ENCODE assay signal across 10 mouse cellular contexts in the genomic region with DNA sequence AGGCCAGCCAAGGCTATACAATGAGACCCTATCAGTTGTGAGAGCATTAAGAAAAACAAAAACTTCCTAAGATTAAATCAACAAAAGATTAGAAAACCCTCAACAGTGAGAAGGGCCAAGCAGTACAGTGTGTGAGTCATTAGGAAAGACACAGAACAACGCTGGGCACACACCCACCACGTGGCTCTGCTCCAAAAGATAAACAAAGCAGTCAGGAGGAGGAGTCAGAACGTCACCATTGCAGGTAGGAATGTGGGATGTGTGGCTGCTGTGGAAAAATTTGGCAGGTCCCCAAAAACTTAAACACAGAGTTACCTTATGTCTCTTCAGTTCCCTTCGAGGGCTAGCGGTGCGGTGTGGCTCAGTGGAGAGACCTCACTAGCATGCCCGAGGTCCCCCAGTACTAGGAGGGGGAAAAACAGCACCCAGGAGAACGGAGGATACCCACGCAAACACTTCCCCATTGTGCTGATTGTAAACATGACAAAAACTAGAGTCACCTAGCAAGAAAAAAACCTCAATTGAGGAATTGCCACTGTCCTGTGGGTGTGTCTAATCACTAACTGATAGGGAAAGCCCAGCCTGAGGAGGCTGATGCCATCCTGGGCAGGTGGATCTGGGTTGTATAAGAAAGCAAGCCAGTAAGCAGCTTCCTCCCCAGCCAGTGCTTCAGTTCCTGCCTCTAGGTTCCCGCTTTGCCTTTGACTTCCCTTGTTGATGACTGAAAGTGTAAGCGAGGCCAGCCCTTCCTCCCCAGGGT. TPM values are rescaled to one million over a fixed set of nuclear protein-coding genes. Genes with fewer than 3 reads are reported as not detected.
DNase-seq lines count a peak whose midpoint lies in the region; ATAC-seq and TF ChIP-seq lines count a peak whose summit lies in the region.
"Had no signal": no experiment of that assay in that cellular context is flagged by ENCODE, and none has a peak within 500 bp of the region (broad histone marks: within the 10 kb centered on the region; RNA-seq: fewer than 3 reads in every experiment).

No protein-coding gene starts in this region.

- H3K9ac ChIP-seq in forebrain, embryonic 11.5 days (ENCODE audit: low read length) = no peak overlapping the region
- no peak overlapping the region for H3K9ac ChIP-seq in forebrain, embryonic 14.5 days (ENCODE audit: low read length)
- H3K9ac ChIP-seq in ES-Bruce4 (ENCODE audit: low read depth, poor library complexity, severe bottlenecking) = no peak overlapping the region
- H3K9ac ChIP-seq in intestine, embryonic 15.5 days = no peak overlapping the region

- no peak for TF ChIP-seq CTCF in ES-Bruce4 (IDR thresholded peaks at IDR 0.05; ENCODE audit: low read depth, low read length)
- TF ChIP-seq CTCF in layer of hippocampus, adult 2 months (conservative IDR thresholded peaks at IDR 0.05) = no peak

- ATAC-seq in forebrain, embryonic 11.5 days (replicated peaks; ENCODE audit: low FRiP score) = no peak
- ATAC-seq in forebrain, embryonic 14.5 days = no peak
- peak; percentile 85 for ATAC-seq in intestine, embryonic 15.5 days

- WGBS in forebrain, embryonic 11.5 days = 76% methylated on average over 11 of the region's 11 CpGs
- 52% methylated on average over 11 of the region's 11 CpGs for WGBS in forebrain, embryonic 14.5 days
- WGBS in intestine, embryonic 15.5 days = 36% methylated on average over 11 of the region's 11 CpGs

- H3K4me1 ChIP-seq in forebrain, embryonic 11.5 days (replicated peaks; ENCODE audit: control insufficient read depth, insufficient read depth, low read length) = no peaks in the 10 kb centered on the region
- no peaks in the 10 kb centered on the region for H3K4me1 ChIP-seq in forebrain, embryonic 14.5 days (ENCODE audit: control insufficient read depth, insufficient read depth, low read length)
- peaks cover 6% of the 10 kb centered on the region for H3K4me1 ChIP-seq in ES-Bruce4 (ENCODE audit: control insufficient read depth, insufficient read depth, low read length)
- peaks cover 10% of the 10 kb centered on the region for H3K4me1 ChIP-seq in intestine, embryonic 15.5 days (replicated peaks)

- H3K27ac ChIP-seq in forebrain, embryonic 11.5 days (ENCODE audit: low read depth, low read length) = no peak overlapping the region
- no peak overlapping the region for H3K27ac ChIP-seq in forebrain, embryonic 14.5 days (ENCODE audit: low read depth, low read length)
- H3K27ac ChIP-seq in ES-Bruce4 (ENCODE audit: insufficient read depth, low read length) = peak overlapping the region; percentile 3; the same call in 1 of the 2 replicates
- H3K27ac ChIP-seq in intestine, embryonic 15.5 days = peak overlapping the region; percentile 62; the same call in 1 of the 2 replicates
- no peak overlapping the region for H3K27ac ChIP-seq in layer of hippocampus, adult 2 months

- no peak overlapping the region for H3K4me3 ChIP-seq in forebrain, embryonic 11.5 days (ENCODE audit: low read depth, low read length)
- H3K4me3 ChIP-seq in forebrain, embryonic 14.5 days (ENCODE audit: low read depth, low read length) = no peak overlapping the region
- no peak overlapping the region; the same call in 1 of the 2 replicates for H3K4me3 ChIP-seq in ES-Bruce4 (ENCODE audit: low read depth, low read length)
- no peak overlapping the region for H3K4me3 ChIP-seq in intestine, embryonic 15.5 days (replicated peaks)
- H3K4me3 ChIP-seq in layer of hippocampus, adult 2 months = no peak overlapping the region

- no peaks in the 10 kb centered on the region for H3K27me3 ChIP-seq in forebrain, embryonic 11.5 days (ENCODE audit: control insufficient read depth, insufficient read depth, low read length)
- H3K27me3 ChIP-seq in forebrain, embryonic 14.5 days (replicated peaks; ENCODE audit: control insufficient read depth, insufficient read depth, low read length) = no peaks in the 10 kb centered on the region
- no peaks in the 10 kb centered on the region for H3K27me3 ChIP-seq in ES-Bruce4 (ENCODE audit: control insufficient read depth, insufficient read depth, low read length, poor library complexity, severe bottlenecking)
- no peaks in the 10 kb centered on the region for H3K27me3 ChIP-seq in intestine, embryonic 15.5 days (replicated peaks)

- peak; percentile 38 for DNase-seq in forebrain, embryonic 11.5 days (ENCODE audit: low spot score)
- DNase-seq in forebrain, embryonic 14.5 days (ENCODE audit: low spot score) = no peak
- DNase-seq in lung, postnatal 4 days = peak; percentile 75 to 82
- no peak for DNase-seq in layer of hippocampus, adult 2 months (ENCODE audit: low spot score in 2 of 2)
- no peak for DNase-seq in urinary bladder, adult 2 months (ENCODE audit: low spot score)
- no peak for DNase-seq in retina, embryonic 14.5 days (ENCODE audit: low spot score)
- DNase-seq: gastrocnemius, postnatal 25 days; layer of hippocampus, postnatal 36 days had no signal

- no peak for TF ChIP-seq EP300 in ES-Bruce4 (IDR thresholded peaks at IDR 0.05; ENCODE audit: insufficient read depth, low read depth, low read length)

- no peak for TF ChIP-seq POLR2A in ES-Bruce4 (IDR thresholded peaks at IDR 0.05; ENCODE audit: insufficient read depth, low read length)

- no peak overlapping the region for H3K4me2 ChIP-seq in forebrain, embryonic 11.5 days (ENCODE audit: low read depth, low read length, severe bottlenecking)
- no peak overlapping the region for H3K4me2 ChIP-seq in forebrain, embryonic 14.5 days (ENCODE audit: low read length)
- peak overlapping the region; percentile 28; the same call in 1 of the 2 replicates for H3K4me2 ChIP-seq in intestine, embryonic 15.5 days (replicated peaks)

- H3K36me3 ChIP-seq in forebrain, embryonic 11.5 days (ENCODE audit: control insufficient read depth, insufficient read depth, low read length) = no peaks in the 10 kb centered on the region
- H3K36me3 ChIP-seq in forebrain, embryonic 14.5 days (ENCODE audit: control insufficient read depth, insufficient read depth, low read length) = no peaks in the 10 kb centered on the region
- no peaks in the 10 kb centered on the region for H3K36me3 ChIP-seq in ES-Bruce4 (ENCODE audit: control insufficient read depth, insufficient read depth, low read length, poor library complexity, severe bottlenecking)
- H3K36me3 ChIP-seq in intestine, embryonic 15.5 days = no peaks in the 10 kb centered on the region

- no peaks in the 10 kb centered on the region for H3K9me3 ChIP-seq in forebrain, embryonic 11.5 days (ENCODE audit: control insufficient read depth, low read length)
- no peaks in the 10 kb centered on the region for H3K9me3 ChIP-seq in forebrain, embryonic 14.5 days (replicated peaks; ENCODE audit: control insufficient read depth, low read length)
- no peaks in the 10 kb centered on the region for H3K9me3 ChIP-seq in ES-Bruce4 (replicated peaks; ENCODE audit: control insufficient read depth, insufficient read depth, low read length, poor library complexity, severe bottlenecking)
- H3K9me3 ChIP-seq in intestine, embryonic 15.5 days = no peaks in the 10 kb centered on the region

RNA-seq across cellular contexts. Expression of a gene that starts 12.7 kb away (rescaled TPM):
- 2.3 and 2.7 TPM in 2 replicates for polyA plus RNA-seq in forebrain, embryonic 11.5 days (2014; fragmentation: Nextera tagmentation; extraction: Ambion mirVana)
- polyA plus RNA-seq in forebrain, embryonic 14.5 days (2014; fragmentation: Nextera tagmentation; extraction: Ambion mirVana) = 1.1 and 1.4 TPM in 2 replicates
- polyA plus RNA-seq in ES-Bruce4 (2011; ENCODE audit: insufficient read depth, insufficient read length, low read depth, missing spikeins) = 19.6 and 21.5 TPM in 2 replicates
- polyA plus RNA-seq in intestine, embryonic 15.5 days (2015; fragmentation: Nextera tagmentation; extraction: Ambion mirVana) = 6.9 and 7.3 TPM in 2 replicates
- total RNA-seq in layer of hippocampus, adult 2 months (2021) = 1 to 10 TPM; 5.4 to 5.5 TPM
- 8.6 and 9.5 TPM in 2 replicates for polyA plus RNA-seq in urinary bladder, adult 2 months (2012; rRNA removed)

RNA-seq across cellular contexts. Expression of a gene that starts 26.9 kb away (rescaled TPM):
- polyA plus RNA-seq in forebrain, embryonic 11.5 days (2014; fragmentation: Nextera tagmentation; extraction: Ambion mirVana) = 9.6 and 10.4 TPM in 2 replicates
- polyA plus RNA-seq in forebrain, embryonic 14.5 days (2014; fragmentation: Nextera tagmentation; extraction: Ambion mirVana) = 5.1 and 8.0 TPM in 2 replicates
- 9.2 and 10.5 TPM in 2 replicates for polyA plus RNA-seq in ES-Bruce4 (2011; ENCODE audit: insufficient read depth, insufficient read length, low read depth, missing spikeins)
- polyA plus RNA-seq in intestine, embryonic 15.5 days (2015; fragmentation: Nextera tagmentation; extraction: Ambion mirVana) = 44.0 and 47.5 TPM in 2 replicates
- 10 to 100 TPM; 12.2 to 13.7 TPM for total RNA-seq in layer of hippocampus, adult 2 months (2021)
- polyA plus RNA-seq in urinary bladder, adult 2 months (2012; rRNA removed) = 21.0 and 21.6 TPM in 2 replicates

RNA-seq across cellular contexts. Expression of a gene that starts 39.8 kb away (rescaled TPM):
- polyA plus RNA-seq in forebrain, embryonic 11.5 days (2014; fragmentation: Nextera tagmentation; extraction: Ambion mirVana) = not detected in 2 replicates
- not detected in 2 replicates for polyA plus RNA-seq in forebrain, embryonic 14.5 days (2014; fragmentation: Nextera tagmentation; extraction: Ambion mirVana)
- 2.4 TPM in 1 of 2 replicates, not detected in the other for polyA plus RNA-seq in ES-Bruce4 (2011; ENCODE audit: insufficient read depth, insufficient read length, low read depth, missing spikeins)
- 1,110 and 1,149 TPM in 2 replicates for polyA plus RNA-seq in intestine, embryonic 15.5 days (2015; fragmentation: Nextera tagmentation; extraction: Ambion mirVana)
- total RNA-seq in layer of hippocampus, adult 2 months (2021) = not detected
- polyA plus RNA-seq in urinary bladder, adult 2 months (2012; rRNA removed) = 1.3 and 2.1 TPM in 2 replicates
- total RNA-seq: gastrocnemius, postnatal 25 days; layer of hippocampus, postnatal 36 days had no signal

RNA-seq across cellular contexts. Expression of a gene that starts 42.2 kb away (rescaled TPM):
- polyA plus RNA-seq in forebrain, embryonic 11.5 days (2014; fragmentation: Nextera tagmentation; extraction: Ambion mirVana) = 108 and 113 TPM in 2 replicates
- polyA plus RNA-seq in forebrain, embryonic 14.5 days (2014; fragmentation: Nextera tagmentation; extraction: Ambion mirVana) = 48.2 and 51.5 TPM in 2 replicates
- polyA plus RNA-seq in ES-Bruce4 (2011; ENCODE audit: insufficient read depth, insufficient read length, low read depth, missing spikeins) = 4.4 and 5.2 TPM in 2 replicates
- polyA plus RNA-seq in intestine, embryonic 15.5 days (2015; fragmentation: Nextera tagmentation; extraction: Ambion mirVana) = 19.7 and 20.4 TPM in 2 replicates
- 1 to 10 TPM; 4.4 to 4.7 TPM for total RNA-seq in layer of hippocampus, adult 2 months (2021)
- polyA plus RNA-seq in urinary bladder, adult 2 months (2012; rRNA removed) = 8.0 and 9.2 TPM in 2 replicates

Comparison
In these comparisons a context has a peak if more than half of its experiments do, and no peak if none do; other contexts are left out.
1. DNase-seq: peak in forebrain, embryonic 11.5 days (single experiment) and lung, postnatal 4 days (2 of 2); none in forebrain, embryonic 14.5 days (single experiment), layer of hippocampus, adult 2 months (0 of 2), urinary bladder, adult 2 months (single experiment) and retina, embryonic 14.5 days (single experiment).
2. H3K27ac ChIP-seq: peak in ES-Bruce4 (single experiment) and intestine, embryonic 15.5 days (single experiment); none in forebrain, embryonic 11.5 days (single experiment), forebrain, embryonic 14.5 days (single experiment) and layer of hippocampus, adult 2 months (single experiment).
3. RNA of a gene that starts 39.8 kb away (polyA plus RNA-seq): 1,110 to 1,149 TPM in intestine, embryonic 15.5 days; 2.4 TPM in ES-Bruce4, 1.3 to 2.1 TPM in urinary bladder, adult 2 months, not detected in forebrain, embryonic 11.5 days and not detected in forebrain, embryonic 14.5 days; every median in the first group is over 100 times any median in the second.